Mouse (Mus musculus): ENCODE results near the gene Gm45062. TPM values are rescaled to one million over a fixed set of nuclear protein-coding genes. Genes with fewer than 3 reads are reported as not detected.
A peak's percentile ranks its signal among the peaks of the same experiment; 100 is the strongest.

The Gm45062 gene
- polyA plus RNA-seq, 3 experiments from 2014 or later = 42.7 to 55.6 (median 46.5) TPM

GRCm38 (mm10) chr6:8484437-8485275, 225.4 kb downstream of the Gm45062 start:
- ATAC-seq = peak; percentile 0

- ATAC-seq = peak; percentile 91
Measured at GRCm38 (mm10) chr6:8485414-8486175, 226.3 kb downstream of the Gm45062 start.

- no peak for ATAC-seq
Measured at GRCm38 (mm10) chr6:8486391-8487043, 227.3 kb downstream of the Gm45062 start.

GRCm38 (mm10) chr6:8487044-8487853, 228.0 kb downstream of the Gm45062 start:
- ATAC-seq = no peak

GRCm38 (mm10) chr6:8488249-8488648, 229.0 kb downstream of the Gm45062 start:
- ATAC-seq = no peak

GRCm38 (mm10) chr6:8489266-8489665, 230.0 kb downstream of the Gm45062 start:
- no peak for ATAC-seq

- ATAC-seq = peak; percentile 9
Measured at GRCm38 (mm10) chr6:8489938-8490585, 230.8 kb downstream of the Gm45062 start.

GRCm38 (mm10) chr6:8492248-8492647, 233.0 kb downstream of the Gm45062 start:
- no peak for ATAC-seq

GRCm38 (mm10) chr6:8495109-8495826, 236.0 kb downstream of the Gm45062 start:
- ATAC-seq = peak; percentile 82

GRCm38 (mm10) chr6:8495827-8496222, 236.6 kb downstream of the Gm45062 start:
- peak; percentile 28 for ATAC-seq

GRCm38 (mm10) chr6:8497234-8497867, 238.1 kb downstream of the Gm45062 start:
- ATAC-seq = no peak

GRCm38 (mm10) chr6:8497868-8498257, 238.6 kb downstream of the Gm45062 start:
- ATAC-seq = no peak

GRCm38 (mm10) chr6:8498961-8499360, 239.7 kb downstream of the Gm45062 start:
- no peak for ATAC-seq

- no peak for ATAC-seq
Measured at GRCm38 (mm10) chr6:8503953-8504352, 244.7 kb downstream of the Gm45062 start.

GRCm38 (mm10) chr6:8504521-8505228, 245.4 kb downstream of the Gm45062 start:
- peak; percentile 67 for ATAC-seq

GRCm38 (mm10) chr6:8506631-8507030, 247.4 kb downstream of the Gm45062 start:
- ATAC-seq = no peak

GRCm38 (mm10) chr6:8508883-8509536, 249.8 kb downstream of the Gm45062 start:
- ATAC-seq = peak; percentile 82

GRCm38 (mm10) chr6:8509551-8509950, 250.3 kb downstream of the Gm45062 start, which contains the start of gene Glcci1:
Gene Glcci1 (plus strand): TSS chr6:8509600.
- peak; percentile 7 for ATAC-seq

Measured in inflammation-experienced regulatory T-cells, adult 6 months (primary cell).